Mouse (Mus musculus) frontal cortex, postnatal 14 days (tissue): Measurements from ENCODE around the gene Tead1.
"Not testable (repeated sequence)": the region's sequence is repeated elsewhere in the genome, so short reads cannot be mapped to it uniquely, and the experiment has no call there.

Experiments
- DNase-seq, 2 experiments: peaks; one replicate each; pipeline ENCODE4 v3.0.0; 2022; ENCODE audit warnings: low spot score in 2 of 2

Tead1 gene

DNA sequence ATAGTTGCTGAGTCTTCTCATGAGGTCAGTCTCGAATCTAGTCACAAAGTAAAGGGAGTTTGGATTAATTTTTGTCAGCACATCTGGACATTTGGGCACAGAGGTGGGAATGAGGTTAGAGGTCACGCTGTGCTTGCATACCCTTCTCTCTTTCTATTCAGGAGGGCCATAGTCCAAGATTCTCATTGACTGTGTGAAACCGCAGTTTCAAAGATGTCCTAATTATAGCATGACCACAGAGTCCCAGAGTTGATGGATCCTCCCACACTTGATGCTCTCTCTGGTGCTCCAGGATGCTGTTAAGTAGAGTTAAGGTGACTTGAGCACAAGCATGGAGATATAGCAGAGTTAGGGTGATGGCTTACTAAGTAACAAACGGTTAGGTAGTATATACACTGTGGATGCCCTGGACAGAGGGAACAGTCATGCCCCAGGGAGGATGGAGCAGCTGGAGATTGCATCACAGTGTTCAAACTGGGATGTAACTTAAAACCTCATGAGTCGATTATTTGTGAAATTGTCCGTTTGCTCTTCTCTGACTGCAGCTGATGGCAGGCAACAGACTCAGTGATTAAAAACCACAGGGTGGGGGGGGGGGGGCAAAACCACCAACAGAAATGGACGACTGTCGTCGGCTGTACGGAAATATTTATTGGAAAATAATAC, 238.6 kb downstream of the Tead1 start:
- DNase-seq, result no peak

DNA sequence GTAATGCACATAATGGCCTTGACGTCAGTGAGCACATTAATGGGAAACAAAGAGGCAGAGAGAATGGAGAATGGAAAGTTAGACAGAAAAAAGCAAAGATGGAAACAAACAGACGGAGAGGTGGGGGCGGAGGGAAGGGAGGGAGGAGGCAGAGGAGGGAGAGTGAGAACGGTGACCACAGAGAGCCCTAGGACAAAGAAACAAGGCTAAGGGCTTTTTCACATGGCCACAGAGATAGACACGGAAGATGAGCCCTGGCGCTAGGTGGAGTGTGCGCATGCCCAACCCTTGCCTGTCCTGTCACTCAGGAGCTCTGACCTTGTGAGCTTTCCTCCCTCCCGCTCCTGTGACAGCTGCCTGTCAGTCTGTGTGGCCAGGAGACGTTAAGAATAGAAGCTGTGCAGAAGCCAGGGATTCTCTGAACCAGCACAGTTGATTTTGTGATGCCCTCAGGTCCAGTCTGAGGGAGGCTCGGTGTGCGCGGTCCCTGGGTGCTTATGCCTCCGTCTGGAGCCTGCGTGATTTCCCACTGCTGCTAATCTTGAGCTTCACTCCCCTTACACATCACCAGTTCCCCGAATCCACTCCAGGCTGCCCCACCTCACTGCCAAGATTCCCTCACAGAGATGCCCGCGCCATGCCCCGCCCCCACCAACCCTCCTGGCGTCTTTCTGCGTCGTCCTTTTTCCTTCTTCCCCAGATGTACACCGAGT, 239.3 kb downstream of the Tead1 start:
- no peak for DNase-seq

DNA sequence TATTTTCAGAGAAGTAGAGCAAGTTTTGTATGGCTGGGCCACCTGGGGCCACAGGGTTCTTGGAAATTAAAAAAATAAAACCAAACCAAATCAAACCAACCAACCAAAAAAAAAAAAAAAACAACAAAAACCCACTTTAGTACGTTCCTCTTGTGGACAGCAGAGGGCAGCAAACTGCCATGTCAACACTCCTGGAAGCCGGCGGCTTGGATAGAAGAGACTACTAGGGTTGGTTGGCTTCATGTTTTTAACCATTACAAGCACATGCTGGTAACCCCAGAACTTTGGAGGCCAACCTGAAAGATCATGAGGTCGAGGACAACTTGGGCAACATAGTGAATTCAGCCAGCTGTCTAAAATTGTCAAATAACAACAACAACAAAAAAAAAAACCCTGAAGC, 240.7 kb downstream of the Tead1 start:
- peak in 1 of 2 experiments; percentile 39 for DNase-seq

DNA sequence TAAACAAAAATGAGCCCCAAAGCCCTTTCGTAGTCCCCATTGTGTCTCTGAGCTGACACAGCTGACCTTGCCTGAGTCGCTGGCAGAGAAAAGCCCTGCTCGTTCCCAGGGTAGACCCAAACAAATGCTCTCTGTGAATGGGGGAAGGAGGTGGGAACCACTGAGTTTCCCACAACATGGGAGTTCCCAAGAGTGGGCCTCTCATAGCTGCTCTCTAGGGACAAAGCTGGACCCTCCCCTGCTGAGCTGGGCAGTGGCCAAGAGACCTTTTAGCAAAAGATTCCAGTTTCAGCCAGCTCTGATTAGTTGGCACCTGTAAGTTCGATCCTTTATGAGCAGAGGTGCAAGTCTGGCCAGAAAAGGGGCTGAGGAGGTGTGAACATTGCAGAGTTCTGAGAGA, 243.7 kb downstream of the Tead1 start:
- no peak for DNase-seq

DNA sequence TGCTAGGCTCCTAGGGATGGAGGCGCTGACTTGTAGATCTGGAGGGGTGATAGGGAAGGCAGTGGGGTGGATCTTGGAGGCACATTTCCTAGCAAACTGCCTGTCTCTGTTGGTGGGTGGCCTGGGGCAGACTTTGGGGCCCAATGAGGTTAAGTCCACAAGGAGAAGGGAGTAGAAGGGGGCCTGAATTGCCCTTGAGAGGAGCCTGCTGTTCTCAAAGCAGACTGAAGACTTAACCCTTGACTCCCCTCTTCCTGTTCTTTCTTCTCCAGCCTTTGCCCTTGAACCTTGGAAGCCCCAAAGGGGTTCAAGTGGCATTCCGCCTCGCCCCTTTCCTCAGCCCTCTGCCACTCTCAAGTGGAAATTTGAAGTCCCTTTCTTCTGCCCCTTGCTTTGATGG, 244.6 kb downstream of the Tead1 start:
- no peak for DNase-seq

DNA sequence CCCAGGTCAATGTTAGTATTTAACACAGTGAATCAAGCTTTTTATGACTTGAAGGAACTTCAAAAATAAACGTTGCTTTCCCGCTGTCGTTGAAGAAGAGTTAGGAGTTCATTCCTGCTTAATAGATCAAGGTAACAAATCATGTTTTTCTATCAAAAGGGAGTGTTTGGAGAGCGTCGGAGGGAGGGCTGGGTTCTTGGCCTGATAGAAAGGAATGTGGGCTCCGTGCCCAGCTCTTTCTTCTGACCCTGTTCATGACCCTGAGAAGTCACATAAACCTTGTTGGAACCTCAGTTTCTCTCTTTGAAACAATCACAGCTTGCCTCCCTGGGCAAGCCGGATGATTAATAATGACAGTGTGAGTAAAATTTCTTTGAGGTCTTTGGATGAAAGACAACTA, 251.6 kb downstream of the Tead1 start:
- no peak for DNase-seq

DNA sequence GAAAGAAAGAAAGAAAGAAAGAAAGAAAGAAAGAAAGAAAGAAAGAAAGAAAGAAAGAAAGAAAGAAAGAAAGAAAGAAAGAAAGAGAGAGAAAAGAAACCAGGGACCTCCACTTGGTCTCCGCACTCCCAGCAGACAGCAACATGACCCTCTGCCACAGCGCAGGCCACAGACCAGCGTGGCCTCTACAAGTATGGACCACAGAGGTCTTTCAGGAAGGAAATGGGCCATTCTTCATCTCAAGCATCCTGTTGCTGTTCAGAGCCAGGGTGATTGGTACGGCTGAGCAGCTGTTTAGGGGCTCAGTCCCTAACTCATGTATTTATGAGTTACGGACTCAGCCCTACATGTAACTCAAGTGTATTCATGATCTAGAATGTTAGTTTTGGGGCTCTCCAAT, 256.8 kb downstream of the Tead1 start:
- not testable (repeated sequence) for DNase-seq

DNA sequence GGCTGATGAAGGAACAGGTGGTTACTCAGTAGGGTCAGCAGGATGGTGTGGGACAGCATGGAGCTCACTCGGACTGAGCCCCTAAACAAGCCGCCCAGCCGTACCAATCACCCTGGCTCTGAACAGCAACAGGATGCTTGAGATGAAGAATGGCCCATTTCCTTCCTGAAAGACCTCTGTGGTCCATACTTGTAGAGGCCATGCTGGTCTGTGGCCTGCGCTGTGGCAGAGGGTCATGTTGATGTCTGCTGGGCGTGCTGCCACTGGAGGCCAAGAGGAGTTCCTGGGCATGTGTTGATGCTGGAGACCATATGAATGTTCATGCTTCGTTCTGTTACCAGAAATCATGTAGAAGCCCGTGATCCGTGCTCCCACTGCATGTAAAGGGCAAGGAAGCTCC, 258.0 kb downstream of the Tead1 start:
- DNase-seq, result no peak

DNA sequence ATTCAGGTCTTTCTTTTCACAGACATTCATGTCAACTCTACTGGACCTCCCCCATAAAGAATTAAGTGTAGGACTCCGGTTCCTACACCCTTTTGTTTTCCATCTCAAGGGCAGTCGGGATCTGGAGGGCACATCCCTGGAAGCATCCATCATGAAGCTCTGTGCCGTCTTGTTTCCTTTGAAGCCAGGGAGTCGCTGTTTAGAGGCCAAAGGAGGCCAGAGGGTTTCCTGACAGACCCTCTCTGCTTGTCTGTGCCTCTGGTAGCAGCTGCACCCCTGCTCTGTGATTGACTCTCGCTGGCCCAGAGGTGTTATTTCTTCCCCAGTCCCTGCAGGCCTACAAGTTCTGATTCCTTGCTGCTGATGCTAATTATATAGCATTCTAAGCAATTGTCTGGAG, 259.8 kb downstream of the Tead1 start:
- no peak for DNase-seq

DNA sequence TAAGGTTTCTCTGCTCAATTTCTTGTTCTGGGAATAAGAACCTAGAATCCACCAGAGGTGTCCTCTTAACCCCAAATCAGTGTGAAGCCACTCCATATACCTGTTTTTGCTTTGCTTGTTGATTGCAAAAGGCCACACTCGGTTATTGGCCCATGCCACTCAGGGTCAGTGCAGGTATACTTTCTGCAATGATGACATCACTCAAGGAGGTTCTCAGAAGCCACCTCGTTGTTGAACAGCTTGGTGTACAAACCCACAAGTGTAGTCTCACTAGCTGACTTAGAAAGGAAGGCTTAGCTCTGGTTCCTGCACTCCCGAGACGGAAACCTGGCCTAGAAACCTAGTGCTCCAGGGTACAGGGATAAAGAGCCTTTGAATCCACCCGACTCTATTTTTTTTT, 263.4 kb downstream of the Tead1 start:
- no peak for DNase-seq

DNA sequence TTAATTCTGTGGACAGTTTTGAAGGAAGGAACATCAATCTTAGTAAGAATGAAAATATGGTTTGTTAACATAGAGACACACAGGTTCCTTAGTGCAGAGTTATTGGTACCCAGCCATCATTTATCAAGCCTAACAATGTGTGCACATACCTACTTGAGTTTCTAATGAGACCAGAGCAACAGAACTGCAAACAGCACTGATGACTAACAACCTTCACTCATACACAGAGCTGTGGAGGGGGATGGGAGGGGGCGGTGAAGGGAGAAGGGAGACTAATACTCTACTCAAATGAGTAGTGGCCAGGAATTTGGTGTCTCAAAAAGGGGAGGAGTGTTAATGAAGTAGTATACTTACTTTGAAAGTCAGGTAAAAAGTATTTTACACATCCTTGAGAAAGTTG, 263.9 kb downstream of the Tead1 start:
- DNase-seq, result no peak

DNA sequence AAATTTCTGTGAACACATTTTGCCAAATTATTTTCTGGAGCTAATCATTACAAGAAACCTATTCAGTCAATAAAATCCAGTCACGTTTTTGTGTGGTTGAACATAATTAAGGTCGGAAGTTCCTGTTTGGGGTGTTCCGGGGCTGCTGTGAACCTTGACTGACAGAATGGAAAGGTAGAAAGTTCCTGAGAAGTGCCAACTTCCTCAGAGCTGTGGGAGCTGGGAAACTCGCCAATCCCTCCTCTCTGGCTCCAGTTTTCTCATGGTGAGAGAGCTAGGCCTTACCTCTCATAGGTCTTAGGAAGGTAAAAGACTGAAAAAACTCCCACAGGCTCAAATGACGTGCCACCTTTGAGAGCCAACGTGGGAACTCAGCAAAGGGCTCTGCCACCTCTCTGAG, 267.6 kb downstream of the Tead1 start:
- no peak for DNase-seq

DNA sequence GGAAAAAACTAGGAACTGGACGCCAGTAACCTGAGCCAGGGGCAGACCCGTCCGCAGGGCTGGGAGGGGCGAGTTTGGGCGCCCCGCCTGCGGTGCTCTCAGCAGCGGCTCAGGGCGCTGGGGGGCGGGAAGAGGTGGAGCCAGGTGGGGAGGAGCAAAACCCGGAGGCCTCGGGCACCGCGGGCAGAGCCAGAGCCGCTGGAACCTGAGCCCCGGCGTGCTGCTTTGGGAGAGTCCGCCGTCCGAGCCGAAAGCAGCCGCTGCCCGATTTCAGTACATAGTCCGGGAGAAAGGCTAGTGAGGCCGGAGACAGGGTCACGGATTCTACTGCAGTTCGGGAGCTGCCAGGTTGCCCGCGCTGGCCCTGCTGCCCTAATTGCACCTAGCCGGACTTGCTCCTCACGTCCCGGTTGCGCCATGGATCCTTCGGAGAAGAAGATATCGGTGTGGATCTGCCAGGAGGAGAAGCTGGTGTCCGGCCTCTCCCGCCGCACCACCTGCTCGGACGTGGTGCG, 274.7 kb downstream of the Tead1 start, which contains the start of gene Rassf10:
Gene Rassf10 (plus strand): TSS at position 186 of the 515 bp plus-strand sequence.
- DNase-seq, result peak; percentile 38 to 40

DNA sequence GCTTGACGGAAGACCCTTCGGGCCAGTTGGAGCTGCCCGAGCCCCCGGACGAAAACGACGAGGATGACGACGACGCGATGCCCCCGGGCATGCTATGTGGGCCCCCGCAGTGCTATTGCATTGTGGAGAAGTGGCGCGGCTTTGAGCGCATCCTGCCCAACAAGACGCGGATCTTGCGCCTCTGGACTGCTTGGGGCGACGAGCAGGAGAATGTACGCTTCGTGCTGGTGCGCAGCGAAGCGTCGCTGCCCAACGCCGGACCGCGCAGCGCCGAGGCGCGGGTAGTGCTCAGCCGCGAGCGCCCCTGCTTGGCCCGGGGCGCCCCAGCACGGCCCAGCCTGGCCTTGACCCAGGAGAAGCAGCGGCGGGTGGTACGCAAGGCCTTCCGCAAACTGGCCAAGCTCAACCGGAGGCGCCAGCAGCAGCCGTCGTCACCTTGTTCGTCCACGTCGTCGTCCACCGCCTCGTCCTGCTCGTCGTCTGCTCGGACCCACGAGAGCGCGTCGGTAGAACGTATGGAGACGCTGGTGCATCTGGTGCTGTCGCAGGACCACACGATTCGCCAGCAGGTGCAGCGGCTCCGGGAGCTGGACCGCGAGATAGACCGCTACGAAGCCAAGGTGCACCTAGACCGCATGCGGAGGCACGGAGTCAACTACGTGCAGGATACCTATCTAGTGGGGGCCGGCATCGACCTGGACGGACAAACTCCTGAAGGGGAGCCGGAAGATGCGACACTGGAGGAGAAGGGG, 275.4 kb downstream of the Tead1 start:
- DNase-seq, result no peak

DNA sequence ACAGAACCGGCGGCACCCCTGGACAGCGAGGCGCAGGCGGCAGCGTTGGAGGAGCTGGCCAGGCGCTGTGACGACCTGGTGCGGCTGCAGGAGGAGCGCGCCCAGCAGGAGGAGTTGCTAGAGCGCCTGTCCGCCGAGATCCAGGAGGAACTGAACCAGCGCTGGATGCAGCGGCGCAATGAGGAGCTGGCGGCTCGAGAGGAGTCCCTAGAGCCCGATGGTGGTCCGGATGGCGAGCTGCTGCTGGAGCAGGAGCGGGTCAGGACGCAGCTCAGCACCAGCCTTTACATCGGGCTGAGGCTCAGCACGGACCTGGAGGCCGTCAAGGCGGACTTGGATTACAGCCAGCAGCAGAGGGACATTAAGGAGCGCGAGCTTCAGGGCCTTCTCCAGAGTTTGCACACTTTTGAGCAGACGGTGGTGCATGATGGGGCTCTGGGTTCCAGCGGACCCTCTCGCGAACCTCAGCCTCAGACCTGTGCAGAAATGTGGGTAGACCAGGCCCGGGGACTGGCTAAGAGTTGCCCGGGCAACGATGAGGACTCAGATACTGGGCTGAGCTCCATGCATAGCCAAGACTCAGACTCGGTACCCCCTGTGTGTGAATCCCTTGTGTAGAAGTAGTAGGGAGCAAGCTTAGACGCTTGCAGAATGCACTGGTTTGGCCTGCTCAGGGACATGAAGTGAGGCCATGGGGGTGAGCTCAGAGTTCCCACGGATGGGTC, 276.1 kb downstream of the Tead1 start:
- no peak for DNase-seq

DNA sequence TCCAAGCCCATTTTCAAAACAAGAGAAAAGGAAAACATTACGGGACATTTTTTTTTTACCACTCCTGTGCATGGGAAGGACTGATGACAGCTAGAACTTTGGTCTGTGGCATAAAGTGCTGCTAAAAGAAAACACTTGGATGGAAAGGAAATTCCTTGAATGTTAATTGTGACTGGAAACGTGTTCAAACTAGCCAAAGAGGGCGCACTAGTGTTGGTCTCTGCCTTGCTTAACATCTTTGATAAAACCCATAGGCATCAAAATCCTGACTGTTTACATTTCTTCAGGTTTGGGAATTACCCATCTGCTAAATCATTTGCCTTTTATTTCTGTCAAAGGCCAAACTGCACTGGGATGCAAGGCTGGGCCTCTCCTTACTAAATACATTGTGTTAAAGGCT, 276.8 kb downstream of the Tead1 start:
- no peak for DNase-seq
